Mouse (Mus musculus) forebrain, embryonic 13.5 days (tissue): ENCODE results near the gene Syt9. TPM values are rescaled to one million over a fixed set of nuclear protein-coding genes. Genes with fewer than 3 reads are reported as not detected.
A peak's percentile ranks its signal among the peaks of the same experiment; 100 is the strongest.
"Not testable (repeated sequence)": the region's sequence is repeated elsewhere in the genome, so short reads cannot be mapped to it uniquely, and the experiment has no call there.

Experiments
- ATAC-seq: fragments of 200-750 bp; cut with Nextera tagmentation; 2 replicates; pipeline ENCODE4 v1.8.0; 2017
- H3K27ac ChIP-seq: fragments of 300-500 bp; sonication (generic); 2 replicates; pipeline ENCODE4 v1.5.1; 2015; ENCODE audit warnings: inconsistent platforms, mild to moderate bottlenecking, moderate library complexity
- H3K27me3 ChIP-seq: fragments of 300-500 bp; sonication (generic); 2 replicates; pipeline ENCODE4 v1.6.1; 2015; ENCODE audit warnings: mild to moderate bottlenecking, inconsistent platforms
- H3K36me3 ChIP-seq: fragments of 300-500 bp; sonication (generic); 2 replicates; pipeline ENCODE4 v1.6.1; 2015; ENCODE audit warnings: mild to moderate bottlenecking, inconsistent platforms; ENCODE audit not compliant: poor library complexity, severe bottlenecking
- H3K4me1 ChIP-seq: fragments of 300-500 bp; sonication (generic); 2 replicates; pipeline ENCODE4 v1.6.1; 2015; ENCODE audit warnings: inconsistent platforms
- H3K4me2 ChIP-seq: fragments of 300-500 bp; sonication (generic); 2 replicates; pipeline ENCODE4 v1.6.1; 2015; ENCODE audit warnings: inconsistent platforms, mild to moderate bottlenecking, moderate library complexity
- H3K4me3 ChIP-seq: fragments of 300-500 bp; sonication (generic); 2 replicates; pipeline ENCODE4 v1.5.1; 2015; ENCODE audit warnings: mild to moderate bottlenecking, inconsistent platforms
- H3K9ac ChIP-seq: fragments of 300-500 bp; sonication (generic); 2 replicates; pipeline ENCODE4 v1.6.1; 2015; ENCODE audit warnings: mild to moderate bottlenecking, inconsistent platforms
- H3K9me3 ChIP-seq: fragments of 300-500 bp; sonication (generic); replicated peaks from 2 replicates; pipeline ENCODE4 v1.6.1; 2016; ENCODE audit warnings: inconsistent platforms
- WGBS: fragments of 180-500 bp; shearing (Covaris S2); methylation state at CpG from one replicate; pipeline ENCODE4 v1.1.7; 2015; 5-methylcytosine and 5-hydroxymethylcytosine counted together
- polyA plus RNA-seq: library from polyadenylated mRNA; unstranded; fragments of >200 nt; fragmentation: Nextera tagmentation; extraction: Ambion mirVana; gene quantifications from 2 replicates; pipeline ENCODE4 v1.2.1, GENCODE M21; 2015

Syt9 gene
- polyA plus RNA-seq, 1 experiment from 2014 or later = 4.6 TPM

- ATAC-seq = no peak
- H3K4me1 ChIP-seq = no peaks in the 10 kb centered on the region
- H3K27me3 ChIP-seq = no peaks in the 10 kb centered on the region
- no peak overlapping the region for H3K4me2 ChIP-seq
- no peak overlapping the region for H3K27ac ChIP-seq
- 67% methylated on average over 7 of the region's 7 CpGs for WGBS
- no peaks in the 10 kb centered on the region for H3K36me3 ChIP-seq
- H3K9me3 ChIP-seq = peaks cover 5% of the 10 kb centered on the region; the same call in 1 of the 2 replicates
- no peak overlapping the region for H3K4me3 ChIP-seq
- no peak overlapping the region for H3K9ac ChIP-seq
These were observed 108.7 kb downstream of the Syt9 start for GRCm38 (mm10) chr7:107478979-107479965.

- not testable (repeated sequence) for H3K4me3 ChIP-seq, H3K27me3 ChIP-seq, H3K4me1 ChIP-seq, H3K27ac ChIP-seq, H3K9me3 ChIP-seq, ATAC-seq, H3K4me2 ChIP-seq, H3K36me3 ChIP-seq, H3K9ac ChIP-seq
- 81% methylated on average over 2 of the region's 2 CpGs for WGBS
These were observed 115.2 kb downstream of the Syt9 start for GRCm38 (mm10) chr7:107485709-107486108.

GRCm38 (mm10) chr7:107495428-107495827 lies 124.9 kb downstream of the Syt9 start:
- Histone ChIP-seq H3K4me1 (no peaks in the 10 kb centered on the region), H3K9me3 (no peaks in the 10 kb centered on the region), H3K27me3 (no peaks in the 10 kb centered on the region), H3K9ac (no peak overlapping the region), H3K27ac (no peak overlapping the region), H3K4me3 (no peak overlapping the region), H3K4me2 (no peak overlapping the region), H3K36me3 (no peaks in the 10 kb centered on the region)
- no peak for ATAC-seq

- WGBS = 76% methylated on average over 7 of the region's 7 CpGs
- no peaks in the 10 kb centered on the region for H3K36me3 ChIP-seq
- no peak overlapping the region for H3K27ac ChIP-seq
- no peak overlapping the region for H3K4me2 ChIP-seq
- H3K4me1 ChIP-seq = no peaks in the 10 kb centered on the region
- no peak overlapping the region for H3K4me3 ChIP-seq
- H3K27me3 ChIP-seq = no peaks in the 10 kb centered on the region
- no peak for ATAC-seq
- no peak overlapping the region for H3K9ac ChIP-seq
- H3K9me3 ChIP-seq = no peaks in the 10 kb centered on the region
These were observed 126.4 kb downstream of the Syt9 start for GRCm38 (mm10) chr7:107496923-107497322.

- Histone ChIP-seq H3K4me1 (peaks cover 11% of the 10 kb centered on the region), H3K9me3 (no peaks in the 10 kb centered on the region), H3K4me3 (no peak overlapping the region), H3K36me3 (no peaks in the 10 kb centered on the region), H3K27me3 (no peaks in the 10 kb centered on the region), H3K4me2 (no peak overlapping the region), H3K27ac (no peak overlapping the region), H3K9ac (no peak overlapping the region)
- WGBS = 81% methylated on average over 7 of the region's 7 CpGs
- ATAC-seq = no peak
These were observed 130.1 kb downstream of the Syt9 start for GRCm38 (mm10) chr7:107500641-107501040.

- H3K9me3 ChIP-seq = no peaks in the 10 kb centered on the region
- H3K9ac ChIP-seq = no peak overlapping the region
- H3K27ac ChIP-seq = no peak overlapping the region
- ATAC-seq = 0 out of 2 replicates have a peak, but pooled peaks have one; percentile 28
- no peaks in the 10 kb centered on the region for H3K36me3 ChIP-seq
- no peak overlapping the region for H3K4me2 ChIP-seq
- H3K27me3 ChIP-seq = no peaks in the 10 kb centered on the region
- 42% methylated on average over 5 of the region's 5 CpGs for WGBS
- peaks cover 11% of the 10 kb centered on the region for H3K4me1 ChIP-seq
- no peak overlapping the region for H3K4me3 ChIP-seq
These were observed 134.5 kb downstream of the Syt9 start for GRCm38 (mm10) chr7:107504761-107505712.

GRCm38 (mm10) chr7:107507920-107508319 lies 137.4 kb downstream of the Syt9 start:
- Histone ChIP-seq H3K27me3 (no peaks in the 10 kb centered on the region), H3K9me3 (no peaks in the 10 kb centered on the region), H3K9ac (no peak overlapping the region), H3K27ac (no peak overlapping the region), H3K36me3 (no peaks in the 10 kb centered on the region), H3K4me1 (peaks cover 11% of the 10 kb centered on the region), H3K4me3 (no peak overlapping the region), H3K4me2 (no peak overlapping the region)
- WGBS = 85% methylated on average over 3 of the region's 3 CpGs
- no peak for ATAC-seq

- H3K9me3 ChIP-seq = no peaks in the 10 kb centered on the region
- no peaks in the 10 kb centered on the region for H3K27me3 ChIP-seq
- H3K4me3 ChIP-seq = no peak overlapping the region
- no peak overlapping the region for H3K27ac ChIP-seq
- no peak for ATAC-seq
- H3K4me1 ChIP-seq = peaks cover 7% of the 10 kb centered on the region; the same call in 1 of the 2 replicates
- 76% methylated on average over 3 of the region's 3 CpGs for WGBS
- no peak overlapping the region for H3K4me2 ChIP-seq
- H3K36me3 ChIP-seq = no peaks in the 10 kb centered on the region
- H3K9ac ChIP-seq = no peak overlapping the region
These were observed 139.2 kb downstream of the Syt9 start for GRCm38 (mm10) chr7:107509740-107510139.

- peaks cover 14% of the 10 kb centered on the region for H3K4me1 ChIP-seq
- H3K4me2 ChIP-seq = no peak overlapping the region
- H3K36me3 ChIP-seq = no peaks in the 10 kb centered on the region
- H3K9me3 ChIP-seq = no peaks in the 10 kb centered on the region
- no peak overlapping the region for H3K4me3 ChIP-seq
- peak; percentile 72 for ATAC-seq
- H3K9ac ChIP-seq = no peak overlapping the region
- 30% methylated on average over 8 of the region's 8 CpGs for WGBS
- H3K27me3 ChIP-seq = no peaks in the 10 kb centered on the region; the same call in 1 of the 2 replicates
- H3K27ac ChIP-seq = no peak overlapping the region
These were observed 146.3 kb downstream of the Syt9 start for GRCm38 (mm10) chr7:107516704-107517410.

- Histone ChIP-seq H3K36me3 (no peaks in the 10 kb centered on the region), H3K9me3 (no peaks in the 10 kb centered on the region), H3K9ac (no peak overlapping the region), H3K4me2 (no peak overlapping the region), H3K4me1 (peaks cover 14% of the 10 kb centered on the region), H3K27ac (no peak overlapping the region), H3K4me3 (no peak overlapping the region), H3K27me3 (no peaks in the 10 kb centered on the region; the same call in 1 of the 2 replicates)
- ATAC-seq = peak; percentile 37; the same call in 1 of the 2 replicates
- WGBS = 81% methylated on average over 12 of the region's 12 CpGs
These were observed 148.9 kb downstream of the Syt9 start for GRCm38 (mm10) chr7:107519256-107520025.

- 86% methylated on average over 6 of the region's 6 CpGs for WGBS
- Histone ChIP-seq H3K9ac (no peak overlapping the region), H3K36me3 (no peaks in the 10 kb centered on the region), H3K4me3 (no peak overlapping the region), H3K27me3 (no peaks in the 10 kb centered on the region; the same call in 1 of the 2 replicates), H3K4me1 (peaks cover 8% of the 10 kb centered on the region), H3K9me3 (no peaks in the 10 kb centered on the region), H3K4me2 (no peak overlapping the region), H3K27ac (no peak overlapping the region)
- no peak for ATAC-seq
These were observed 150.9 kb downstream of the Syt9 start for GRCm38 (mm10) chr7:107521411-107521810.
